Mouse (Mus musculus): ENCODE data around the gene Mndal. TPM values are rescaled to one million over a fixed set of nuclear protein-coding genes. Genes with fewer than 3 reads are reported as not detected.
"Not testable (repeated sequence)": the region's sequence is repeated elsewhere in the genome, so short reads cannot be mapped to it uniquely, and the experiment has no call there.

Mndal gene
- 10 to 100 TPM in 1 of 2 experiments, 1 to 10 TPM in 1; 9.9 to 15.1 TPM for total RNA-seq (2021)
- polyA plus RNA-seq (2012; rRNA removed): 0.44 and 1.2 TPM in 2 replicates
- long read RNA-seq, partial matches to known transcripts: 3 of 3 reads
- long read RNA-seq, other reads (novel, unspliced or antisense): 0 of 3 reads

- peak; percentile 3 for DNase-seq
Observed at GRCm38 (mm10) chr1:173941924-173942779, at the start of gene Mndal, which contains the start of gene Ifi203. Gene Mndal (minus strand): TSS chr1:173942491. Gene Ifi203 (minus strand): TSS chr1:173942672.

GRCm38 (mm10) chr1:173982694-173983305 lies 40.5 kb upstream of the Mndal start, which contains the start of gene Ifi202b:
Gene Ifi202b (minus strand): TSS chr1:173982744.
- DNase-seq: not testable (repeated sequence)

GRCm38 (mm10) chr1:173981038-173981437 lies 38.7 kb upstream of the Mndal start:
- not testable (repeated sequence) for DNase-seq

GRCm38 (mm10) chr1:173977622-173978021 lies 35.3 kb upstream of the Mndal start:
- no peak for DNase-seq

- DNase-seq: no peak
Observed at GRCm38 (mm10) chr1:173973111-173973510, 30.8 kb upstream of the Mndal start.

- DNase-seq: not testable (repeated sequence)
Observed at GRCm38 (mm10) chr1:173961491-173961890, 19.2 kb upstream of the Mndal start.

- not testable (repeated sequence) for DNase-seq
Observed at GRCm38 (mm10) chr1:173959998-173960397, 17.7 kb upstream of the Mndal start.

- not testable (repeated sequence) for DNase-seq
Observed at GRCm38 (mm10) chr1:173955839-173956527, 13.7 kb upstream of the Mndal start.

- DNase-seq: no peak
Observed at GRCm38 (mm10) chr1:173955071-173955796, 12.9 kb upstream of the Mndal start.

- no peak for DNase-seq
Observed at GRCm38 (mm10) chr1:173953563-173953962, 11.3 kb upstream of the Mndal start.

GRCm38 (mm10) chr1:173949044-173949443 lies 6.8 kb upstream of the Mndal start:
- DNase-seq: not testable (repeated sequence)

- not testable (repeated sequence) for DNase-seq
Observed at GRCm38 (mm10) chr1:173942780-173943066, 432 bp upstream of the Mndal start.

GRCm38 (mm10) chr1:173941522-173941921 lies 769 bp downstream of the Mndal start:
- not testable (repeated sequence) for DNase-seq

- DNase-seq: not testable (repeated sequence)
Observed at GRCm38 (mm10) chr1:173919279-173919678, 23.0 kb downstream of the Mndal start.

- DNase-seq: no peak
Observed at GRCm38 (mm10) chr1:173914559-173914958, 27.7 kb downstream of the Mndal start.

- DNase-seq: not testable (repeated sequence)
Observed at GRCm38 (mm10) chr1:173913256-173913791, 29.0 kb downstream of the Mndal start.

GRCm38 (mm10) chr1:173912548-173913255 lies 29.6 kb downstream of the Mndal start, which contains the start of gene Ifi211:
Gene Ifi211 (minus strand): TSS chr1:173913046.
- DNase-seq: peak; percentile 26

- DNase-seq: no peak
Observed at GRCm38 (mm10) chr1:173911808-173912464, 30.4 kb downstream of the Mndal start.

- not testable (repeated sequence) for DNase-seq
Observed at GRCm38 (mm10) chr1:173908390-173908789, 33.9 kb downstream of the Mndal start.

GRCm38 (mm10) chr1:173905885-173906284 lies 36.4 kb downstream of the Mndal start:
- DNase-seq: not testable (repeated sequence)
